Mouse (Mus musculus) right cerebral cortex, postnatal 10 days (tissue): ENCODE results near the gene Ssxb3.
"Not testable (repeated sequence)": the region's sequence is repeated elsewhere in the genome, so short reads cannot be mapped to it uniquely, and the experiment has no call there.

Experiments used
- DNase-seq, 2 experiments: peaks; one replicate each; pipeline ENCODE4 v3.0.0; 2021; ENCODE audit warnings: low spot score in 2 of 2

Gene Ssxb3

GRCm38 (mm10) chrX:8591716-8592115 is at the start of gene Ssxb3:
Gene Ssxb3 (minus strand): TSS chrX:8591816.
- not testable (repeated sequence) for DNase-seq

GRCm38 (mm10) chrX:8548155-8548554 is 43.5 kb downstream of the Ssxb3 start, which contains the start of gene Ssxb6:
Gene Ssxb6 (minus strand): TSS chrX:8548255.
- DNase-seq = not testable (repeated sequence)
